Mouse (Mus musculus) erythroblast, embryonic 14.5 days (primary cell): ENCODE results near the gene Ap3s2.

ENCODE experiments used
- GATA1 ChIP-seq: IDR thresholded peaks from 2 replicates; pipeline ENCODE4 v1.6.1; 2012; ENCODE audit warnings: low read length, inconsistent platforms, mixed read lengths
- TAL1 ChIP-seq: IDR thresholded peaks from 3 replicates; pipeline ENCODE4 v1.6.1; 2012; ENCODE audit warnings: low read length, inconsistent platforms, mixed read lengths

DNA sequence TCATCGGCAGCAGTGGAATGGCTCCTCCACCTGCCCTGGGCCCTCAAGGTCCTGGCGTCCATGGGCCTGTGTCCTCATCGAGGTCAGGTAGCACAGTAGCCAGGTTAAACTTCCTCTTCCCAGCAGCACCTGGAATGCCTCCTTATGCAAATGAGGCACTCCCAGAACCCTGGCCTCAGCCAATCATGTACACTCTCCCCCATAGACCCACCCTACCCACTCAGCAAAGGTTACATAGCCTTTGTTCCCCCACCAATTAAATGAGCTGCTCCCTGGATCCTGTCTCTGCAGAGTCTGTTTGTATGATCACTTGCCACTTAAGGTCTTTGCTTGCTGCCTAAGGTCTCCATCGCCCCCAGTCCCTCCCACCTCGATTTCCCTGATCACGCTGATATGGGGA is 47.9 kb upstream of the Ap3s2 start:
- TF ChIP-seq GATA1 (no peak), TAL1 (no peak)
